Mouse (Mus musculus) ES-E14 (cell line): Measurements from ENCODE around the gene Tbc1d10a. TPM values are rescaled to one million over a fixed set of nuclear protein-coding genes. Genes with fewer than 3 reads are reported as not detected.

Experiments
- DNase-seq: peaks from one replicate; pipeline ENCODE4 v3.0.0-alpha.2; 2013; ENCODE audit warnings: low read depth, low spot score
- H3K27ac ChIP-seq: 2 replicates; pipeline ENCODE4 v1.5.1; 2012; ENCODE audit warnings: low read depth, mild to moderate bottlenecking, low read length, moderate library complexity, mixed read lengths; ENCODE audit not compliant: poor library complexity, insufficient read depth, severe bottlenecking
- H3K36me3 ChIP-seq: 2 replicates; pipeline ENCODE4 v1.6.1; 2012; ENCODE audit warnings: mild to moderate bottlenecking, low read length, moderate library complexity, mixed read lengths; ENCODE audit not compliant: control insufficient read depth, poor library complexity, insufficient read depth, severe bottlenecking
- H3K4me1 ChIP-seq, 2 experiments: fragments of 150-350 bp in 1 of 2; sonication (generic) in 1 of 2; 2 replicates each; pipeline ENCODE4 v1.6.1; 2012; ENCODE audit warnings: low read length in 2 of 2, mild to moderate bottlenecking in 1 of 2, mixed read lengths in 1 of 2; ENCODE audit not compliant: control insufficient read depth in 2 of 2, insufficient read depth in 2 of 2, poor library complexity in 1 of 2
- H3K4me3 ChIP-seq, 2 experiments: fragments of 150-350 bp in 1 of 2; sonication (generic) in 1 of 2; 2 replicates each; pipeline ENCODE4 v1.5.1; 2012; ENCODE audit warnings: low read length in 2 of 2, low read depth in 1 of 2, mild to moderate bottlenecking in 1 of 2, mixed read lengths in 1 of 2; ENCODE audit not compliant: insufficient read depth in 1 of 2, poor library complexity in 1 of 2, severe bottlenecking in 1 of 2
- H3K9ac ChIP-seq: 2 replicates; pipeline ENCODE4 v1.6.1; 2012; ENCODE audit warnings: low read depth, mild to moderate bottlenecking, low read length, mixed read lengths; ENCODE audit not compliant: poor library complexity, insufficient read depth, severe bottlenecking
- H3K9me3 ChIP-seq: fragments of 150-350 bp; sonication (generic); 2 replicates; pipeline ENCODE4 v1.6.1; 2012; ENCODE audit warnings: low read depth, mild to moderate bottlenecking, low read length; ENCODE audit not compliant: control insufficient read depth, insufficient read depth
- CHD2 ChIP-seq: IDR thresholded peaks from 2 replicates; pipeline ENCODE4 v1.6.1; 2014; ENCODE audit warnings: mild to moderate bottlenecking, low read depth, low read length, inconsistent platforms
- HCFC1 ChIP-seq: IDR thresholded peaks from 2 replicates; pipeline ENCODE4 v1.6.1; 2012; ENCODE audit warnings: low read length, inconsistent platforms, borderline replicate concordance; ENCODE audit not compliant: insufficient read depth
- MAFK ChIP-seq: IDR thresholded peaks from 2 replicates; pipeline ENCODE4 v1.6.1; 2014; ENCODE audit warnings: mild to moderate bottlenecking, low read depth, low read length, inconsistent platforms; ENCODE audit not compliant: insufficient read depth
- ZC3H11A ChIP-seq: IDR thresholded peaks from 2 replicates; pipeline ENCODE4 v1.6.1; 2012; ENCODE audit warnings: low read depth, mild to moderate bottlenecking, inconsistent platforms, low read length, borderline replicate concordance
- ZNF384 ChIP-seq: IDR thresholded peaks from 2 replicates; pipeline ENCODE4 v1.6.1; 2012; ENCODE audit warnings: low read depth, low read length, inconsistent platforms
- in situ Hi-C, 2 experiments: fragments of 600-800 bp; cut with MboI; formaldehyde crosslinking; loops; one replicate each; pipeline ENCODE4 v1.15.1; 2025; ENCODE audit warnings: low sequenced_read_pairs in 2 of 2, inconsistent platforms in 1 of 2; ENCODE audit not compliant: unreplicated experiment in 2 of 2
- total RNA-seq: library from RNA; depleted of rRNA; stranded (reverse); fragments of 300-350 nt; gene quantifications from 2 replicates; pipeline ENCODE4 v1.2.3, GENCODE M21; 2012

Tbc1d10a gene
- total RNA-seq, 1 experiment: 40.9 TPM

- H3K9me3 ChIP-seq: no peaks in the 10 kb centered on the region
- TF ChIP-seq CHD2: no peak
- TF ChIP-seq ZC3H11A: peak; percentile 93
- peak overlapping the region; percentile 17; the same call in 1 of the 2 replicates for H3K9ac ChIP-seq
- no peak overlapping the region for H3K27ac ChIP-seq
- in situ Hi-C loops: loop anchor here in 1 of 2 experiments (5.0 kb wide), 1 partner anchor 37 kb away; the partner anchor contains the start of gene Lif
- H3K4me3 ChIP-seq: no peak overlapping the region
- H3K36me3 ChIP-seq: peaks cover 10% of the 10 kb centered on the region; the same call in 1 of the 2 replicates
- DNase-seq: peak; percentile 80
- H3K4me1 ChIP-seq: peaks cover 0 to 32% of the 10 kb centered on the region in 2 experiments; a peak in 2 of 4 replicates
Measured at GRCm38 (mm10) chr11:4220443-4221400, 34.1 kb downstream of the Tbc1d10a start.

- Histone ChIP-seq H3K9me3 (no peaks in the 10 kb centered on the region), H3K36me3 (peaks cover 10% of the 10 kb centered on the region; the same call in 1 of the 2 replicates), H3K9ac (no peak overlapping the region), H3K4me3 (no peak overlapping the region), H3K4me1 (peaks cover 0 to 26% of the 10 kb centered on the region in 2 experiments; a peak in 2 of 4 replicates), H3K27ac (no peak overlapping the region)
- TF ChIP-seq HCFC1 (no peak), ZC3H11A (no peak), MAFK (no peak), ZNF384 (no peak), CHD2 (no peak)
- in situ Hi-C loops: loop anchor here in 1 of 2 experiments (5.0 kb wide), 1 partner anchor 35 kb away; the partner anchor contains the start of gene Lif
- no peak for DNase-seq
Measured at GRCm38 (mm10) chr11:4222046-4222950, 35.7 kb downstream of the Tbc1d10a start.

- no peak overlapping the region for H3K4me3 ChIP-seq
- no peak for DNase-seq
- no peak overlapping the region for H3K9ac ChIP-seq
- no peak overlapping the region; the same call in 1 of the 2 replicates for H3K27ac ChIP-seq
- no peaks in the 10 kb centered on the region for H3K9me3 ChIP-seq
- in situ Hi-C loops: loop anchor here in 1 of 2 experiments (5.0 kb wide), 1 partner anchor 34 kb away; the partner anchor contains the start of gene Lif
- TF ChIP-seq HCFC1 (no peak), CHD2 (no peak), ZNF384 (no peak), ZC3H11A (no peak), MAFK (no peak)
- peaks cover 0 to 26% of the 10 kb centered on the region in 2 experiments; a peak in 2 of 4 replicates for H3K4me1 ChIP-seq
- peaks cover 10% of the 10 kb centered on the region; the same call in 1 of the 2 replicates for H3K36me3 ChIP-seq
Measured at GRCm38 (mm10) chr11:4223393-4224188, 37.0 kb downstream of the Tbc1d10a start.

GRCm38 (mm10) chr11:4224223-4224622, 37.6 kb downstream of the Tbc1d10a start:
- in situ Hi-C loops: loop anchor here in 1 of 2 experiments (5.0 kb wide), 1 partner anchor 33 kb away; the partner anchor contains the start of gene Lif
- DNase-seq: no peak
- Histone ChIP-seq H3K36me3 (peaks cover 10% of the 10 kb centered on the region; the same call in 1 of the 2 replicates), H3K27ac (no peak overlapping the region), H3K9me3 (no peaks in the 10 kb centered on the region), H3K4me1 (peaks cover 0 to 25% of the 10 kb centered on the region in 2 experiments; a peak in 2 of 4 replicates), H3K4me3 (no peak overlapping the region), H3K9ac (no peak overlapping the region)
- TF ChIP-seq ZNF384 (no peak), MAFK (no peak), CHD2 (no peak), ZC3H11A (no peak)
